Mouse (Mus musculus): ENCODE data around the gene Birc3.
"Not testable (repeated sequence)": the region's sequence is repeated elsewhere in the genome, so short reads cannot be mapped to it uniquely, and the experiment has no call there.

Birc3 gene

DNA sequence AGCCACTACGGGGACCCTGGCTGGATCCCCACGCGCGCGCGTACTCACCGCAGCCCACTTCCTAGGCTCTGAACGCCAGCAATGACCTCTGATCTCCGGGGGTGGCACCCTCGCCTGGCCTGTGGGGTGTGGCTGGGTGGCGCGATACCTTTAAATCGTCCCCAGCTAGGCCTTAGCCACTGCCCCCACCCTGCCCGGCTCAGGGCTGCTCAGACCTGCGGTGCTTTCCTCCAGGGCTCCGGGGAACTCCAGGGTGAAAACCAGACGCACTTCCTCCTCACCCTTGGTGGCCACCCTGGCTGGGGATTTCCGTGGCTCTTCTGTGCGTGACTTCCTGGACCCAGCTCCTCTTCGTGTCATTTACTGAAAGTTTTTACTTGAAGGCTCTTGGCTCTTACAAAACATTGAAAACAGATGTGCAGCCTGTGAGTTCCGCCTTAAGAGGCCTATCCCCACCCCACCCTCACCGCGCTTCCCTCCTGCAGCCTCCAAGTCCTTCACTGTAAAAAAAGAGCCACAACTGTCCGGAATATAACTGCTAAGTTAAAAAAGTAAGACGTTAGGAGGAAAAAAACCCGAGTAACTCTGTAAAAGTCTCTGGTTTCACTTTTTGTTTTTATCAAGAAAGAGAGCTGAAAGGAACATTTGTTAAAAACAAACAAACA lies at the start of gene Birc3:
Gene Birc3 (minus strand): TSS at position 412 of the 665 bp plus-strand sequence.
- in situ Hi-C loops (cut with MboI; ENCODE audit: low sequenced_read_pairs) = no loop called here

DNA sequence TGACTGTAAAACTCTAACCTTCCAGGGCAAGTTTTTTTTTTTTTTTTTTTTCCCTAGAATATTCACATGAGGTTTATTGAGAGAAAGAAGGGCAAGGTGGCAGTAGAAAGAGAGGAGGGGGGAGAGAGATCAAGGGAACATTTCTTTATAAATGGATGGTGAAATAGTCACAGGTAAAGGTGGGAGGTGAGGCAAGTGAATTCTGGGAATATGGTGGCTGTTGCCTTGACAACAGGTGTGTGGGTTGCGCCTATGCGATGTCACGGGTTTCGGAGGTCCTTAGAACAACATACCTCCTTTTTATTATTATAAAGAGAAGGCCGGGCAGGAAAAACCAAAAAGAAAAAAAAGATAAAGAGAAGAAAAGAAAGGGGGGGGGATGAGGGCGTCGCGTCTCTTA lies 41.9 kb upstream of the Birc3 start:
- in situ Hi-C loops (cut with MboI; ENCODE audit: low sequenced_read_pairs) = no loop called here

DNA sequence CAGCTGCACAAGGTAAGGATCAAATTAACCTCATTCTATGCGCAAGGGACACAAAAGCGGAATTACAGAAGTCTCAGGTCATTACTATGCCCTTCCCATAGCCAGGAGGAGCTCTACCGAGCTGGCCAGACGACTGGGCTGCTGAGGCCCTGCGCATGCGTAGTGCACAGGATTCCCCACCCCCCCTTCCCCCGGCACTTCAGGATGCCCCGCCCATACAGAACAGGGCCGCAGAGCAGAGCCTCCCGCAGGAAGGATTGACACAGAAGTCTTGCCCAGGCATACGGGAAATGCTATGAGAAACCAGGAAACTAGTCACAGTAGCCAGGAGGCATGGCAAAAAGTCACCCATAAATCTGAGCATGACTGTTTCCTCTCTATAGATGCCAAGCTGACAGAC lies 41.5 kb upstream of the Birc3 start:
- in situ Hi-C loops (cut with MboI; ENCODE audit: low sequenced_read_pairs) = no loop called here

DNA sequence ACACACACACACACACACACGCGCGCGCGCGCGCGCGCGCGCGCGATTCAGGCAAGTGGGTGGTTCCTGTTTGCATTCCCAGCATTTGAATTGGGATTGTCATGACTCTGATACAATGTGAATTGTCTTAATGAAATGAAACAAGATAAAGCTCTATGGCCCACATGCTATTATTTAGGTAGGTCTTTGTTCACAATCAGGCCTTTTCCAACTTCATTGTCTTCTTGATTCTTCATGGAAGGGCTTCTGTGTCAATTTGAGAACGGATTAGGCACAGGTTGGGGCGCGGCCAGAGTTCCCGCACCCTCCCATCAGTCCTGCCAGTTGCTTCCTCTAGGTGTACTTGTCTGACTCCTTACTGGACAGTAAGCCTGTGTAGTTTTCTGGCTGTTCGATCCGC lies 41.0 kb upstream of the Birc3 start:
- in situ Hi-C loops (cut with MboI; ENCODE audit: low sequenced_read_pairs) = no loop called here

DNA sequence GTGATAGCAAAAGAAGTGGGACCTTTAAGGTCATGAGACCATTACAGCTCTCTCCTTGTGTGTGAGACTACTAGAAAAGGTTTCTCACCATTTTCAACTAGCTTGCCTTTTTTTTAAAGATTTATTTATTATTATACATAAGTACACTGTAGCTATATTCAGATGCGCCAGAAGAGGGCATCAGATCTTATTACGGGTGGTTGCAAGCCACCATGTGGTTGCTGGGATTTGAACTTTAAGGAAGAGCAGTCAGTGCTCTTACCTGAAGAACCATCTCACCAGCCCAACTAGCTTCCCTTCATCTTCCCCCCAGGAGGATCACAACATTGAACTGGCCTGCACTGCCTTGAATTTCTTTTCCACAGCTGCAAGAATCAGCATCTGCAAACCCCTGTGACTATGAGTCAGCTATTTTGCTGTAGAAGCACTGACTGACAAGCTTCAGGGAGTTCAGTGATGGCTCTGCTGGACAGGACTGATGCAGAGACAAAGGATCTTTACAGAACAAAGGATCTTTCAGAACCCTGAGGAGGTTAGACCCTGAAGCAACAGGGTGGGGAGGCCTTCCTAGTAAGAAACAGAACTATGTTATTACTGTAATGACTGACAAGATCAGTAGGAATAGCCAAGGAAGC lies 34.5 kb upstream of the Birc3 start:
- in situ Hi-C loops (cut with MboI; ENCODE audit: low sequenced_read_pairs) = no loop called here

DNA sequence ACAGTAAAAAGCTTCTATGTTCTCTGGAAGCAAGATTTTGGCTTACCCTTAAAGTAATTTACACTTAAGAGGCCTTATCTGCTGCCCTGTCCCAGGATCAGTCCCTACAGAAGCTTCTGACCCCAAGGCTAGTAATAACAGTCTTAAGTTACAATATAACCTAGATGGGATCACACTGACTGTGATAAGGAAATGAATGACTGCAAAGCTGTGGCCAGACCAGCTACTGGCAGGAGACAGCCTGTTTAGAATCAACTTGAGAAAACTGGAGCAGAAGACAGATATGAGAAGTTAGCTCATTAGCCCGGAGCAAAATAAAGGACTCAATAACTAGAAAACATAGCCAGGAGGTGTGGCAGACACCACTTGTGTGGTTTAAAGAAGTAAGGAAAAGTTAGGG lies 33.6 kb upstream of the Birc3 start:
- in situ Hi-C loops (cut with MboI; ENCODE audit: low sequenced_read_pairs) = no loop called here

DNA sequence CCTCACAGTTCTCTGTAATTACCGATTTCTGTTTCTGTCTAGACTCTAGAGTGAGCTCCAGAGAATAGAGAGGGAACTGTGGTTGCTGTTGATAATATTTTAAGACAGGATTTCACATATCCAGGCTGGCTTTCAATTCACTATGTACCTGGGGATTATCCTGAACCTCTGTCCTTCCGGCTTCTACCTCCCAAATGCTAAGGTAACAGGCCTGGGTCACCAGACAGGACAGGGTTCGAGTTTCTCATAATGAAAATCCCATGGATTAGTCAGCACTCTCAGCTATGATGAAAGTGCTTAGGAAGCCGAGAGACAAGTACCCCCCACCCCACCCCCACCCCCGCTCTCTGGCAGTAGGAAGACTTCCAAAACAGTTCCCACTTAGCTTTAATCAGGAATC lies 30.8 kb upstream of the Birc3 start:
- in situ Hi-C loops (cut with MboI; ENCODE audit: low sequenced_read_pairs) = no loop called here

DNA sequence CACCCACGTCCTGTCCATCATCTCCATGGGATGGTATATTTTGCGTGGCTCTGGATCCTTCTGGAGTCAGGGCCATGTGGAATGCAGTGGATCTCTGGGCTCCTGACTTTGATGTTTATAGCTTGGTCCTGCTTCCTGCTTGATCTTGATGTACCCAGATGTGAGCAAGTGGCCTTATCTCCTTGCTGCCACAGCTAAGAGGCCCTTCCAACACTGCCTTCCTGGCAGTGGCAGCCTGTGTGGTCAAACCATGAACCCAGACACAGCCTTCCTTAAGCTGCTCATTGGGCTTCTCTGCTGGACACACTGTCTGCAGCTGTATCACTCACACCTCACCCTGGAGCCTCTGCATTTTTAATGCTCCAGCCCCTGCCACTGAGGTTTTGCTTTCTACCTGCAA lies 30.3 kb upstream of the Birc3 start:
- in situ Hi-C loops (cut with MboI; ENCODE audit: low sequenced_read_pairs) = no loop called here

DNA sequence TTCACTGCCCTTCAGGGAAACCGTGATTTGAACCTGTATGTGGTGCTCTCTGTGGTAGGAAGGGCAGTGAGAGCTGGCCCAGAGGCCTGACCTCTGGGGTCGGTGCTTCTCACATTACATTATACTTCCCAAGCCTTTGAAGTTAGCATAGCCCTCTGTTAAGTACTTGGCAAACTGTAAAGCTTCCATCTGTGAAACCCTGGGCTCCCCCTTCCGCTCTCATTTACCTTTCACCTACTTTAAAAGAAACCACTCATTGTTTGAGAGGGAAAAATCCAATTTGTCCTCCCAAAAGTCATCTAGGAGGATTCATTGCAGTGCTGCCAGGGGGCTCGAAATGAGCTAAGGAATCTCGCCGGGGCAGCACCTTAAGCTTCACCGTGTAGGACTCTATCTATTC lies 29.3 kb upstream of the Birc3 start:
- in situ Hi-C loops (cut with MboI; ENCODE audit: low sequenced_read_pairs) = no loop called here

DNA sequence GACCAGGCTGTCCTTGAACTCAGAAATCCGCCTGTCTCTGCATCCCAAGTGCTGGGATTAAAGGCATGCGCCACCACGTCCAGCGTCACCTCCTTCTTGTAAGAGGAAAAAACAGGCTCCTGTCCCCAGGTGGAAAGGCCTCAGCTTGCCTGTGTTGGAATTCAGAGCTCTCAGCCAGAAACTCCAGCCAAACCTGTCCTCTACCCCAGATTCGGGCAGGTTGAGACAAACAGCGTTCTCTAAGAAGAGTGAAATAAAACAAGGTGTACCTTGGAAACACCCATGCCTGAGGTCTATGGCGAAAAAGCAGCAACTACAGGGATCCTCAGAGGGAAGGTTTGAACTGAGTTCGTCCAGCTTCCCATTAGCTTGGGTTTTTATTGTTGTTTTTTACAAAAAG lies 28.0 kb upstream of the Birc3 start:
- in situ Hi-C loops (cut with MboI; ENCODE audit: low sequenced_read_pairs) = no loop called here

DNA sequence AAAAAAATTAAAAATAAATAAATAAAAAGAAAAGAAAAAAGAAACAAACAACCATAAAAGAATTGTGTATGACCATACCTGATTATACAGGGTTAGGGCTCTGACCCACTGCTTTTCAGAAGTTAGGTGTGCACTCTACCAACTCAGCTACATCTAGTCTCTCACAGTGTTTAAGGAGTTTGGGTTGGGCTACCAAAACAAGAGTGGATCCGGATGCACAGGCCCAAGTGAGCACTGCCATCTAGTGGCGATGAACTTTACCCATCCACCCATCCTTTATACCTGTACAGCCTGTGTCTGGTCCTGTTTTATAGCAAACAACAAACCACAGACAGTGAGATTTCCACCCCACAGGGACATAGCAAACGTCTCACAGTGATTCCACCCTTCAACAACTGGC lies 24.5 kb upstream of the Birc3 start:
- in situ Hi-C loops (cut with MboI; ENCODE audit: low sequenced_read_pairs) = loop anchor here (5.0 kb wide), 1 partner anchor 180 kb away; no protein-coding TSS in a partner anchor

DNA sequence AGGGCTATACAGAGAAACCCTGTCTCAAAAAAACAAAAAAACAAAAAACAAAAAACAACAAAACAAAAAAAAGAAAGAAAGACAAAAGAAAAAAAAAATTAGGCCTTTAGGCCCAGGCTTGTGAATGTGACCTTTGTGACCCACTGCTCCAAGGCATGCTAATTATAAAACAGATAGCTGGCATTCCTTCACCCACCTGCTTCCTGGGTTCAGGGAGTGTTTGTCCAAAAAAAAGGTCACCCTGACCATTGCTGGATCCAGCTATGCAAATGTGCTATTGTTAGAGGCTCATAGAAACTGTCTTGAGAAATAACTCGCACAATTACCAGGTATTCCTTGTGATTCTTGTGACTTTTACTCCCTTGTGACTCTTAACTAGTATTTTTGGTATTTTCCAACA lies 18.8 kb upstream of the Birc3 start:
- in situ Hi-C loops (cut with MboI; ENCODE audit: low sequenced_read_pairs) = not testable (repeated sequence)

DNA sequence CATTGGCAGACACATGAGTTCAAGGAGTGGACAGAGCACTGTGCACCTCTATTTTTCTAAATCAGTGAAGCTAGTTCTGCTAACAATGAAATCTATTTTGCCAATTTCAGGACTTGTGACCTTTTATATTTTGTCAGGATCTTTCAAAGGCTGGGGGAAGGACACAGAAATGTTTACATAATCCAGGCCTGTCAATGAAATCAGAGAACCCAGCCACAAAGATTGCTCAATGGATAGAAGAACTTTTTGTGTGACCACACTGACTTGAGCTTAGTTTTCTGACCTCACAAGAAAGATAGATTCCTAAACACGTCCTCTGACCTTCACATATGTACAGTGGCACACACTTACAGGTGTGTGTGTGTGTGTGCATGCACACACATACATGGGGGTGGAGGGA lies 18.2 kb upstream of the Birc3 start:
- in situ Hi-C loops (cut with MboI; ENCODE audit: low sequenced_read_pairs) = no loop called here

DNA sequence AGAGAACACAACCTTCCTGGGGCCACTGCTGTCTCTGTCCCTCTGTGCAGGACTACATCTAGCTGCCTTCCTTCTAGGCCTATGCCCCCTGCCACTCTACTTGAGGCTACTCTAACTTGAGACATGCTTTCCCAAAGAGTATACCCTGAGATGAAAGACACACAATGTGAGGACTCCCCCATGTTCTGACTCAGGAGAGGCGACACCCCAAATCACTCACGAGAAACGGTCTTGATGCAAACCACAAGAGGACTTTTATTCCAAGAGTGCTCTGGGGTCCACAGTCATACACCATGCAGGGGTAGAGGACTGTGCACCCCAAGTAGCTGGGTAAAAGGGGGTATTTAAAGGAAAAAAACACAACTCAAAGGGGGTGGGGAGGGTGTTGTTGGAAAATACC lies 11.4 kb upstream of the Birc3 start:
- in situ Hi-C loops (cut with MboI; ENCODE audit: low sequenced_read_pairs) = no loop called here

DNA sequence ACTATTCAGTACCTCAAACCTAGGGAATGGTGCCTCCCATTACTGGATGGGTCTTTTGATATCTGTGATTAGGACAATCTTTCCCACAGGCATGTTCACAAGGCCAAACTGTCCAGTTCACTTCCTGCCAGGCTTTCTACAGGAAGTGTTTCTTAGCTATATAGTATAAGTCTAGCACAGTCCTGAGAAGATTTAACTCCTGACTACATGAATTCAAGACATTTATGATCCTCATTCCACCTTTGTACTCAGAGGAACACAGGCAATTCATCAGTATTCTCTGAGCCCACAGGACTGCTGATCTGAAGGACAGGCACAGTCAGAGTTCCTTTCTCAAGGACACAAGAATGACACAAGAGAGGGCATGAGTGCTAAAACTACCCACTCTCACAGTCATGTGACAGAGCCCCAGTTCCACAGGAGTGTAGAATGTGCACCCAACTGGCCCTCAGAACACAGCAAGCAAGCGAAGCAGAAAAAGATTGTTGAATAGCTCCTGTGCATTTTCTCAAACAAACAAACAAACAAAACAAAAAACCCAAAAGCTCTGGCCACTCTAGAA lies 9.4 kb upstream of the Birc3 start:
- in situ Hi-C loops (cut with MboI; ENCODE audit: low sequenced_read_pairs) = no loop called here

DNA sequence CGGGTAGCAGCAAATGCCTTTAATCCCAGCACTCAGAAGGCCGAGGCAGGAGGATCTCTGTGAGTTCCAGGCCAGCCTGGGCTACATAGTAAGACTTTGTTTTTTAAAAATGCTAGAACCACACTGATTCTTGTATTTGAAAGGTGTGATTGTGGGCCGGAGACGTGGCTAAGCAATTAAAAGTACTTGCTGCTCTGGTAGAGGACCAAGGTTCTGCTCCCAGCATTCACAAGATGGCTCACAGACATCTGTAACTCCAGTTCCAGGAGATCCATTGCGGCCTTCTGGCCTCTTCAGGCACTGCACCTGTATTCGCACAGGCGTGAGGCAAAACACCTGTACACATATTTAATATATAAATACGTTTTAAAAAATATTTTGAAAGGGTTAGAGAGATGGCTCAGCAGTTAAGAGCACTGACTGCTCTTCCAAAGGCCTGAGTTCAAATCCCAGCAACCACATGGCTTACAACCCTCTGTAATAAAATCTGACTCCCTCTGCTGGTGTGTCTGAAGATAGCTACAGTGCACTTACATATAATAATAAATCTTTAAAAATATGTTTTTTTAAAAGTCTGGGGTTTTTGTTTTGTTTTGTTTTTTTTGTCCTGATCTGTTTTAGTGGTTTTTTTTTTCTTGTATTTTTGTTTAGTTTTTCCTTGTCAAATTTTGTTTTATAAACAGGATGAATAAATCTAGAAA lies 675 bp upstream of the Birc3 start:
- in situ Hi-C loops (cut with MboI; ENCODE audit: low sequenced_read_pairs) = no loop called here

DNA sequence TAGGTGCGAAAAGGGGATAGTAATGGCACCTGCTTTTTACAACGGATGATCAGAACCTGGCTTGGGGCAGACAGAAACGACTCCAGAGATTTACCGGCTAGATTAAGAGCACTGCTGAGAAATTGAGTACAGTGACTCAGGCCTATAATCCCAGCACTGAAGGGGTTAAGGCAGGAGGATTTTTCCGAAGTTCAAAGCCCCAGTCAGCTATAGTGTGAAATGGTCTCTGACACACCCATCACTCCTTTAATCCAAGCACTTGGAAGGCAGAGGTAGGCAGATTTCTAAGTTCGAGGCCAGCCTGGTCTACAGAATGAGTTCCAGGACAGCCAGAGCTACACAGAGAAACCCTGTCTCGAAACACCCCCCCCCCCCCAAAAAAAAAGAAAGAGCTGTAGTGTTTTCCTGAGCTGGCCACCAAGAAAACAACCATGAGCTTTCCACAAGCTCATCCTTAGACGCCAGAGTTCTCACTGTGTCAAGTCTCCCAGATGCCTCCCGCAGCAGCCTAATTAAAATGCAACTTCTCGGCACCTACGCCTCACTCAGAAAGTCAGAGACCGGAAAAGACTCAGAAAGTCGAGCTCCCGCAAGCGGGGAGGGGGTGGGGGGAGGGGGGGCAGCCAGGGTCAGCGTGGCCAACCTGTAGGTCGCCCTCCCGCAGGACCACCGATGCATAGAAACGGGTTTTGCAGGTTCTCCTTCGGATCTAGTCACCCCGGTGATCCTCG lies 777 bp downstream of the Birc3 start:
- in situ Hi-C loops (cut with MboI; ENCODE audit: low sequenced_read_pairs) = no loop called here

DNA sequence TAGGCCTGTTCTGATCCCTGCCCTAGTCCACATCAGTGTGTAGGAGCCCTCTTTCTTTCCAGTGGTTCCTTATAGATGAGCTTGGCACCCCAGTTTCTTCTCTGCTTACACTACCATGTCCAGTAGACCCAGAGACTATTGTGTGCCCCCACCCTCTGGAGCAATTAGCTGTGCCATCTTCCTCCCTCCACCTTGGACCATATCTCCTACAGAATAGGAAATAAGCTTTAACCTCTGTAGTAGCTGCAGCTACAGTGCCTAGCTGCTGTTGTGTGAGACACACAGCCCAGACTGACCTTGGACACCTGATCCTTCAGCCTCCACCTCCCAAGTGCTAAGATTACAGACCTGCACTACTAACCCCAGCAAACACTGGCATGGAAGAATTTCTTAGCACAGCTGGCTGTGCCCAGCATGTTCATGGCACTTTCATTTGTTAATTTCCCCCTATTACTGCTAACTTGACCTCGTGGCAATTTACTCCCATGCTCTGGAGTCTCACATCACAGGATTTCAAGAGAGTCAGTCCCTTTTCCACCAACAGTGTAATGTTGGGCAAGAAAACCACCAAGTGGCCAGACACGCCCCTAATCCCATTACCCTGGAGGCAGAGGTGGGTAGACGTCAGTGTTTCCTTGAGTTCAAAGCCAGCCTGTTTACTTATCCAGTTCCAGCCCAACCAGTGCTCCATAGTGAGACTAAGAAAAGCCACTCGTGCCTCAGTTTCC lies 1.5 kb downstream of the Birc3 start:
- in situ Hi-C loops (cut with MboI; ENCODE audit: low sequenced_read_pairs) = no loop called here

DNA sequence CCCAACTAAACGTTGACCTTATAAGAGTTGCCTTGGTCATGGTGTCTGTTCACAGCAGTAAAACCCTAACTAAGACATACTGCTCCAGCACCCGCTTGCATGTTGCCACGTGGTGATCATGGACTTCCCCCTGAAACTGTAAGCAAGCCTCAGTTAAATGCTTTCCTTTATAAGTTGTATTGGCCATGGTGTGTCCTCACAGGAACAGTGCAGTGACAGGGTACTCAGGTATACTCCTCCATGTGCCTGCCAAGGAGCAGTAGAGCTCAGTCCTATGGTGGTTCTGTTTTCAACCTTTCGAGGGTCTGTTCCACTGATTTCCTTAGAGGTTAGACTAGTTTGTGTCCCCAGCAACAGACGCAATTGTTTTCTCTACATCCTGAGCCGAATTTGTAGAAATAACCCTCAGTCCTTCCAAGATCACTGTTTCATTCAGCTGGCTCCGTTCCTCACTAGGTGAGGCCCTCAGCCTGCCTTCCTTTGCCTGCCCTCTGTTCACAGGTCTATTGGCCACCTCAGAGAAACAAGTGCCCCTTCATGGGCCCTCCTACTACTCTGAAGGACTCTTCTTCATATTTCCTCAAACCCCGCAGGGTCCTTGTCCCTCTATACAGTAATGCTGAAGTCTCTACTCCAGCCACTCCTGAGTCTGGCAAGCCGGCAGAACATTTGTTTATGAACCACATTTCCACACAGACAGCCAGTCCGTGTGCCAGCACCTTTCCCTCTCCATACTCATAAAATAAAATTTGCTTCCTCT lies 2.2 kb downstream of the Birc3 start:
- in situ Hi-C loops (cut with MboI; ENCODE audit: low sequenced_read_pairs) = no loop called here
